Mouse (Mus musculus) erythroblast, embryonic 14.5 days (primary cell): Measurements from ENCODE around the gene Exoc4.

ENCODE experiments used
- GATA1 ChIP-seq: IDR thresholded peaks from 2 replicates; pipeline ENCODE4 v1.6.1; 2012; ENCODE audit warnings: low read length, inconsistent platforms, mixed read lengths
- TAL1 ChIP-seq: IDR thresholded peaks from 3 replicates; pipeline ENCODE4 v1.6.1; 2012; ENCODE audit warnings: low read length, inconsistent platforms, mixed read lengths

GRCm38 (mm10) chr6:33732214-33732613 lies 483.3 kb downstream of the Exoc4 start:
- TF ChIP-seq TAL1 = no peak
- TF ChIP-seq GATA1 = no peak
